Mouse (Mus musculus) CH12.LX (cell line): ENCODE measurements around the gene Dimt1. TPM values are rescaled to one million over a fixed set of nuclear protein-coding genes. Genes with fewer than 3 reads are reported as not detected.
A peak's percentile ranks its signal among the peaks of the same experiment; 100 is the strongest.
"Not testable (repeated sequence)": the region's sequence is repeated elsewhere in the genome, so short reads cannot be mapped to it uniquely, and the experiment has no call there.

Experiments used
- DNase-seq: peaks from one replicate; pipeline ENCODE4 v3.0.0-alpha.2; 2013; ENCODE audit errors: extremely low read depth
- H3K27ac ChIP-seq: 2 replicates; pipeline ENCODE4 v1.5.1; 2012; ENCODE audit warnings: low read depth, mild to moderate bottlenecking, control low read depth, moderate library complexity; ENCODE audit not compliant: insufficient read depth
- H3K27me3 ChIP-seq: replicated peaks from 2 replicates; pipeline ENCODE3; 2012; ENCODE audit warnings: inconsistent platforms
- H3K36me3 ChIP-seq, 2 experiments: replicated peaks in 1 of 2; 2 replicates each; pipeline versions ENCODE3 to v1.6.1; 2012; ENCODE audit warnings: inconsistent platforms in 1 of 2, low read length in 1 of 2, mild to moderate bottlenecking in 1 of 2, mixed read lengths in 1 of 2, moderate library complexity in 1 of 2; ENCODE audit not compliant: control insufficient read depth in 1 of 2, insufficient read depth in 1 of 2
- H3K4me1 ChIP-seq, 2 experiments: 2 replicates each; pipeline ENCODE4 v1.6.1; 2012; ENCODE audit warnings: inconsistent platforms in 1 of 2, moderate library complexity in 1 of 2; ENCODE audit not compliant: insufficient read depth in 2 of 2, control insufficient read depth in 1 of 2
- H3K4me2 ChIP-seq: 2 replicates; pipeline ENCODE4 v1.6.1; 2012; ENCODE audit warnings: low read depth, mild to moderate bottlenecking, control low read depth; ENCODE audit not compliant: poor library complexity, insufficient read depth, severe bottlenecking
- H3K4me3 ChIP-seq, 3 experiments: fragments of 150-350 bp in 1 of 3; sonication (generic) in 1 of 3; replicated peaks in 1 of 3; 2 replicates each; pipeline versions ENCODE3 to v1.5.1; 2011 to 2012; ENCODE audit warnings: low read depth in 2 of 3, low read length in 2 of 3, mild to moderate bottlenecking in 2 of 3, moderate library complexity in 2 of 3, control low read depth in 1 of 3, improper control_type of control experiment in 1 of 3, inconsistent platforms in 1 of 3, mixed read lengths in 1 of 3; ENCODE audit not compliant: poor library complexity in 1 of 3
- H3K79me2 ChIP-seq: replicated peaks from 2 replicates; pipeline ENCODE4 v1.6.1; 2012; ENCODE audit warnings: mild to moderate bottlenecking, moderate library complexity; ENCODE audit not compliant: control insufficient read depth, poor library complexity, insufficient read depth, severe bottlenecking; ENCODE audit errors: extremely low read depth
- H3K9ac ChIP-seq: 2 replicates; pipeline ENCODE4 v1.6.1; 2012; ENCODE audit warnings: low read depth, mild to moderate bottlenecking, control low read depth, moderate library complexity; ENCODE audit not compliant: insufficient read depth
- H3K9me3 ChIP-seq: replicated peaks from 2 replicates; pipeline ENCODE3; 2012; ENCODE audit warnings: low read length, inconsistent platforms, mixed read lengths
- BHLHE40 ChIP-seq: IDR thresholded peaks from 2 replicates; pipeline ENCODE4 v1.6.1; 2011; ENCODE audit warnings: mild to moderate bottlenecking, low read depth, low read length, improper control_type of control experiment
- CHD2 ChIP-seq: IDR thresholded peaks from 2 replicates; pipeline ENCODE4 v1.6.1; 2011; ENCODE audit warnings: low read length, improper control_type of control experiment
- CTCF ChIP-seq, 2 experiments: IDR thresholded peaks in 1 of 2; conservative IDR thresholded peaks in 1 of 2; 2 replicates each; pipeline ENCODE4 v1.5.1; 2011 to 2012; ENCODE audit warnings: low read depth in 2 of 2, low read length in 2 of 2, improper control_type of control experiment in 1 of 2, inconsistent platforms in 1 of 2, mild to moderate bottlenecking in 1 of 2, moderate library complexity in 1 of 2
- E2F4 ChIP-seq: IDR thresholded peaks from 2 replicates; pipeline ENCODE4 v1.6.1; 2011; ENCODE audit warnings: low read depth, low read length, improper control_type of control experiment; ENCODE audit not compliant: insufficient replicate concordance
- ELF1 ChIP-seq: IDR thresholded peaks from 2 replicates; pipeline ENCODE4 v1.6.1; 2014; ENCODE audit warnings: low read depth, mild to moderate bottlenecking, inconsistent platforms, low read length, improper control_type of control experiment
- EP300 ChIP-seq: IDR thresholded peaks from 2 replicates; pipeline ENCODE4 v1.6.1; 2011; ENCODE audit warnings: low read length, improper control_type of control experiment
- GABPA ChIP-seq: IDR thresholded peaks from 2 replicates; pipeline ENCODE4 v1.6.1; 2012; ENCODE audit warnings: low read depth, low read length, improper control_type of control experiment, inconsistent platforms; ENCODE audit not compliant: insufficient replicate concordance
- JUND ChIP-seq: conservative IDR thresholded peaks from 2 replicates; pipeline ENCODE4 v1.6.1; 2011; ENCODE audit warnings: low read depth, low read length, improper control_type of control experiment
- KAT2A ChIP-seq: IDR thresholded peaks from 2 replicates; pipeline ENCODE4 v1.6.1; 2012; ENCODE audit warnings: low read length, improper control_type of control experiment, inconsistent platforms; ENCODE audit not compliant: insufficient replicate concordance
- MAFK ChIP-seq: IDR thresholded peaks from 2 replicates; pipeline ENCODE4 v1.6.1; 2011; ENCODE audit warnings: low read length, improper control_type of control experiment; ENCODE audit not compliant: insufficient replicate concordance
- MAX ChIP-seq: IDR thresholded peaks from 2 replicates; pipeline ENCODE4 v1.6.1; 2011; ENCODE audit warnings: low read length, improper control_type of control experiment
- MEF2A ChIP-seq: IDR thresholded peaks from 2 replicates; pipeline ENCODE4 v1.6.1; 2014; ENCODE audit warnings: low read depth, mild to moderate bottlenecking, inconsistent platforms, low read length, improper control_type of control experiment, borderline replicate concordance
- MXI1 ChIP-seq: IDR thresholded peaks from 2 replicates; pipeline ENCODE4 v1.6.1; 2011; ENCODE audit warnings: mild to moderate bottlenecking, low read depth, low read length, improper control_type of control experiment
- NRF1 ChIP-seq: IDR thresholded peaks from 2 replicates; pipeline ENCODE4 v1.6.1; 2014; ENCODE audit warnings: low read depth, mild to moderate bottlenecking, inconsistent platforms, low read length, improper control_type of control experiment, moderate library complexity
- POLR2A ChIP-seq: IDR thresholded peaks from 2 replicates; pipeline ENCODE4 v1.6.1; 2011; ENCODE audit warnings: low read depth, mild to moderate bottlenecking, improper control_type of control experiment, low read length
- POLR2AphosphoS2 ChIP-seq: IDR thresholded peaks from 2 replicates; pipeline ENCODE4 v1.6.1; 2011; ENCODE audit warnings: low read depth, low read length, improper control_type of control experiment
- RAD21 ChIP-seq: IDR thresholded peaks from 2 replicates; pipeline ENCODE4 v1.6.1; 2011; ENCODE audit warnings: low read depth, mild to moderate bottlenecking, low read length, improper control_type of control experiment, moderate library complexity
- SMC3 ChIP-seq: IDR thresholded peaks from 2 replicates; pipeline ENCODE4 v1.6.1; 2011; ENCODE audit warnings: low read depth, low read length, improper control_type of control experiment
- TBP ChIP-seq: conservative IDR thresholded peaks from 2 replicates; pipeline ENCODE4 v1.6.1; 2011; ENCODE audit warnings: low read depth, low read length, improper control_type of control experiment
- UBTF ChIP-seq: IDR thresholded peaks from 2 replicates; pipeline ENCODE4 v1.6.1; 2012; ENCODE audit warnings: low read depth, mild to moderate bottlenecking, inconsistent platforms, low read length, improper control_type of control experiment, moderate library complexity
- USF1 ChIP-seq: IDR thresholded peaks from 2 replicates; pipeline ENCODE4 v1.6.1; 2014; ENCODE audit warnings: low read depth, mild to moderate bottlenecking, inconsistent platforms, low read length, improper control_type of control experiment
- USF2 ChIP-seq: conservative IDR thresholded peaks from 2 replicates; pipeline ENCODE4 v1.6.1; 2011; ENCODE audit warnings: low read depth, low read length, improper control_type of control experiment
- ZC3H11A ChIP-seq: IDR thresholded peaks from 2 replicates; pipeline ENCODE4 v1.6.1; 2012; ENCODE audit warnings: low read depth, mild to moderate bottlenecking, inconsistent platforms, low read length, improper control_type of control experiment
- ZKSCAN1 ChIP-seq: IDR thresholded peaks from 2 replicates; pipeline ENCODE4 v1.6.1; 2012; ENCODE audit warnings: low read depth, inconsistent platforms, low read length, improper control_type of control experiment, borderline replicate concordance
- ZNF384 ChIP-seq: IDR thresholded peaks from 2 replicates; pipeline ENCODE4 v1.6.1; 2012; ENCODE audit warnings: low read depth, low read length, improper control_type of control experiment, inconsistent platforms
- dilution Hi-C: fragments of 300-500 bp; cut with MboI; formaldehyde crosslinking; loops from 2 replicates; pipeline ENCODE4 v1.14.3; 2020; ENCODE audit warnings: low sequenced_read_pairs; ENCODE audit not compliant: extremely low pct_unique_long_range_greater_than_20kb, extremely low pct_ligation_motif_present
- in situ Hi-C: fragments of 300-500 bp; cut with MboI; formaldehyde crosslinking; loops from 3 replicates; pipeline ENCODE4 v1.14.3; 2019; ENCODE audit warnings: low sequenced_read_pairs, low pct_ligation_motif_present, low pct_unique_long_range_greater_than_20kb, mixed read lengths
- polyA plus RNA-seq: library from polyadenylated mRNA; unstranded; fragments of >175 nt; gene quantifications from 2 replicates; pipeline ENCODE4 v1.2.1, GENCODE M21; 2012; ENCODE audit warnings: low read depth; ENCODE audit not compliant: insufficient read length
- total RNA-seq, 2 experiments: library from RNA; depleted of rRNA; stranded (reverse); fragments of 300-350 nt in 1 of 2; fragments of >200 nt in 1 of 2; gene quantifications; 2 replicates each; pipeline ENCODE4 v1.2.3; 2012 to 2014

Dimt1 gene
- total and polyA plus RNA-seq, 3 experiments = 25.9 to 66.4 (median 49.4) TPM

GRCm38 (mm10) chr13:106918322-106919050 is 28.4 kb upstream of the Dimt1 start:
- Histone ChIP-seq H3K27me3 (no peaks in the 10 kb centered on the region), H3K9me3 (no peaks in the 10 kb centered on the region), H3K4me1 (peaks cover 0 to 5% of the 10 kb centered on the region in 2 experiments; a peak in 1 of 4 replicates), H3K79me2 (peaks cover 6% of the 10 kb centered on the region), H3K27ac (no peak overlapping the region), H3K36me3 (peaks cover 23 to 78% of the 10 kb centered on the region in 2 experiments), H3K4me3 (no peak overlapping the region), H3K9ac (no peak overlapping the region), H3K4me2 (no peak overlapping the region)
- DNase-seq = peak; percentile 29
- in situ Hi-C loops (no loop called here), dilution Hi-C loops (no loop called here)
- TF ChIP-seq CTCF (conservative IDR thresholded peaks at IDR 0.05 in 1 of 2, IDR thresholded peaks at IDR 0.05 in 1 of 2; ENCODE audit: low read depth in 2 of 2, low read length in 2 of 2) = peak in 1 of 2 experiments; percentile 63; a peak in 3 of 4 replicates
- no peak for TF ChIP-seq E2F4
- TF ChIP-seq ELF1 = no peak
- peak; percentile 57 for TF ChIP-seq RAD21
- TF ChIP-seq USF1 = no peak
- peak; percentile 19; the same call in 1 of the 2 replicates for TF ChIP-seq SMC3
- no peak for TF ChIP-seq GABPA
- TF ChIP-seq MAFK = peak; percentile 45; the same call in 1 of the 2 replicates
- TF ChIP-seq EP300 = no peak
- TF ChIP-seq BHLHE40 = no peak
- no peak for TF ChIP-seq CHD2

DNA sequence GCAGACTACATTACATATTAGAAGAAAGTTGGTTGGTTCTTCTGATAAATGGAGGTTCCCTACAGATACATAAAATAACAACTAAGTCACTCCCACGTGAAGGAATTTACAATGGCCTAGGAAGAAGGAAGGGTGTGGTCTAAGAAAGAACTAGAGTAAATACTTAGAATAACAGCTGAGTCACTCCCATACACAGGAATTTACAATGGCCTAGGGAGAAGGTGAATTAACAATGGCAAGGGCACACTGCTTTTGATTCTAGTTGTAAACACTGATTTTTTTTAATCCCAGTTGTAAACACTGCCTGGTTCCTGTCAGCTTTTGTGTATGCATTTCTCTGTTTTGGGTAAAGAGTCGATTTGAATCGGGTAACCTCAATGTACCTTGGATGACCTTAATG is 21.0 kb upstream of the Dimt1 start:
- H3K27me3 ChIP-seq, H3K4me2 ChIP-seq, DNase-seq, H3K9me3 ChIP-seq, in situ Hi-C loops, H3K4me1 ChIP-seq, H3K27ac ChIP-seq, dilution Hi-C loops, H3K9ac ChIP-seq, H3K4me3 ChIP-seq: not testable (repeated sequence)
- Histone ChIP-seq H3K36me3 (peaks cover 22 to 77% of the 10 kb centered on the region in 2 experiments), H3K79me2 (peaks cover 42% of the 10 kb centered on the region)

DNA sequence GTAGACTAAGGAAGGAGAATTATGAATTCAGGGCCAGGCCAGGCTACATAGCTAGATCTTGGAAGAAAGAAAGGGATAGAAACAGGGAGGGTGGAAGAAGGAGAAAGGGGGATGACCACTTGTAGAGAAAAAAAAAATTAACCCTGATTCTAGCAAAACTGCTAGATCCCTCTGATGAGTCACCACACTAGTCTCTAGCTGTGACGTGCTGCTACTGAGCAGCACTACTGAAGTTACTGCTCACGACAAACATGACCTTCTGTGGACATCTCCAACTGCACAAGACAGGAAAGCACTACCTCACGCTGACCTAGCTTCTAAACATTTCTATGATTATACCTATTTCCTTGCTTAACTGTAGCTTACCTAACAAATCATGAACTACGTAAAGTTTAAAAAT is 18.6 kb upstream of the Dimt1 start:
- Histone ChIP-seq H3K36me3 (peaks cover 9 to 64% of the 10 kb centered on the region in 2 experiments), H3K79me2 (peaks cover 63% of the 10 kb centered on the region)
- in situ Hi-C loops = no loop called here
- no peak for DNase-seq
- no peak for TF ChIP-seq MXI1
- TF ChIP-seq POLR2A = no peak
- TF ChIP-seq BHLHE40 = no peak
- no peak for TF ChIP-seq JUND
- no peak for TF ChIP-seq ZNF384
- no peak for TF ChIP-seq TBP
- TF ChIP-seq KAT2A = no peak
- TF ChIP-seq CTCF (conservative IDR thresholded peaks at IDR 0.05 in 1 of 2, IDR thresholded peaks at IDR 0.05 in 1 of 2; ENCODE audit: low read depth in 2 of 2, low read length in 2 of 2) = no peak
- no peak for TF ChIP-seq UBTF
- no peak for TF ChIP-seq USF2
- TF ChIP-seq SMC3 = no peak
- TF ChIP-seq CHD2 = no peak
- TF ChIP-seq MAX = no peak
- no peak for TF ChIP-seq POLR2AphosphoS2
- no peak for TF ChIP-seq NRF1
- no peak for TF ChIP-seq MEF2A
- TF ChIP-seq USF1 = no peak
- no peak for TF ChIP-seq ZKSCAN1
- TF ChIP-seq ZC3H11A = no peak
- TF ChIP-seq EP300 = no peak
- TF ChIP-seq, all 38 proteins: peak for 0
- Histone ChIP-seq H3K4me3 (no peak overlapping the region), H3K27me3 (no peaks in the 10 kb centered on the region), H3K4me1 (peaks cover 0 to 8% of the 10 kb centered on the region in 2 experiments; a peak in 1 of 4 replicates), H3K27ac (no peak overlapping the region), H3K9me3 (peaks cover 9% of the 10 kb centered on the region), H3K9ac (no peak overlapping the region), H3K4me2 (no peak overlapping the region)
- dilution Hi-C loops = no loop called here
